ENCODE assay signal across 23 mouse cellular contexts in the genomic region with DNA sequence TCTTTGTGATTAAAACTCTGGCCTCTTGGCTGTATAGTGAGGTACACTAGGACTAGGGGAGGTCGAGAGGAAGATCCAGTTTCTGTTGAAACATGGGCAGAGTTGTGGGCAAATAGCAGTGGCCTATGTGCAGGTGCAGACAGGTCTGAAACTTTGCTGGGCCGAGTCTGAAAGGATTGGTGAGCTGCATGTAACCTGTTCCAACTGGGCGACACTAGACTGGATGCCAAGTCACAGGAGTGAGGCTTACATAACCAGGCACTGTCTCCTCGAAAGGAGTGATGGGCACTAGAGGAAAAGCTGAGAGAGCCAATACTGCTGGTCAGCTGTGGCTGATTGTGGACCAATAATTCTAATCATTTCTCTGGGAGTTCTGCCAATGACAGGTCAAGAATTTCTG. TPM values are rescaled to one million over a fixed set of nuclear protein-coding genes. Genes with fewer than 3 reads are reported as not detected.
DNase-seq lines count a peak whose midpoint lies in the region; ATAC-seq lines count a peak whose summit lies in the region.
"Had no signal": no experiment of that assay in that cellular context is flagged by ENCODE, and none has a peak within 500 bp of the region (broad histone marks: within the 10 kb centered on the region; RNA-seq: fewer than 3 reads in every experiment).

No protein-coding gene starts in this region.

- no peak overlapping the region for H3K4me2 ChIP-seq in kidney, embryonic 14.5 days (replicated peaks; ENCODE audit: low read depth, low read length)
- no peak overlapping the region for H3K4me2 ChIP-seq in midbrain, embryonic 15.5 days
- H3K4me2 ChIP-seq: embryonic facial prominence, embryonic 12.5 days; forebrain, embryonic 13.5 days; limb, embryonic 12.5 days; liver, embryonic 12.5 days had no signal

- no peaks in the 10 kb centered on the region for H3K9me3 ChIP-seq in kidney, embryonic 14.5 days (ENCODE audit: control insufficient read depth, low read length)
- no peaks in the 10 kb centered on the region for H3K9me3 ChIP-seq in midbrain, embryonic 15.5 days
- no peaks in the 10 kb centered on the region for H3K9me3 ChIP-seq in hindbrain, embryonic 10.5 days
- H3K9me3 ChIP-seq: embryonic facial prominence, embryonic 12.5 days; forebrain, embryonic 13.5 days; limb, embryonic 12.5 days; liver, embryonic 12.5 days had no signal

- ATAC-seq in kidney, embryonic 14.5 days (ENCODE audit: low FRiP score, low TSS enrichment): no peak
- ATAC-seq in midbrain, embryonic 15.5 days (replicated peaks): no peak
- ATAC-seq: forebrain, embryonic 13.5 days; liver, embryonic 12.5 days had no signal

- H3K4me3 ChIP-seq in kidney, embryonic 14.5 days (ENCODE audit: low read length): no peak overlapping the region
- H3K4me3 ChIP-seq in midbrain, embryonic 15.5 days: no peak overlapping the region
- no peak overlapping the region for H3K4me3 ChIP-seq in hindbrain, embryonic 10.5 days
- H3K4me3 ChIP-seq: embryonic facial prominence, embryonic 12.5 days; erythroblast, embryonic 14.5 days; forebrain, embryonic 13.5 days; limb, embryonic 12.5 days; liver, embryonic 12.5 days had no signal

- 79% methylated on average over 4 of the region's 4 CpGs for WGBS in kidney, embryonic 14.5 days
- 82% methylated on average over 4 of the region's 4 CpGs for WGBS in midbrain, embryonic 15.5 days
- 85% methylated on average over 4 of the region's 4 CpGs for WGBS in hindbrain, embryonic 10.5 days

- H3K27ac ChIP-seq in kidney, embryonic 14.5 days (ENCODE audit: low read depth, low read length): no peak overlapping the region
- no peak overlapping the region for H3K27ac ChIP-seq in midbrain, embryonic 15.5 days
- no peak overlapping the region for H3K27ac ChIP-seq in hindbrain, embryonic 10.5 days
- H3K27ac ChIP-seq: embryonic facial prominence, embryonic 12.5 days; forebrain, embryonic 13.5 days; kidney, postnatal 0 days; limb, embryonic 12.5 days; liver, embryonic 12.5 days had no signal

- H3K9ac ChIP-seq in kidney, embryonic 14.5 days (ENCODE audit: low read depth, low read length): no peak overlapping the region
- no peak overlapping the region for H3K9ac ChIP-seq in midbrain, embryonic 15.5 days
- H3K9ac ChIP-seq: embryonic facial prominence, embryonic 12.5 days; forebrain, embryonic 13.5 days; limb, embryonic 12.5 days; liver, embryonic 12.5 days had no signal

- H3K36me3 ChIP-seq in kidney, embryonic 14.5 days (ENCODE audit: control insufficient read depth, insufficient read depth, low read length): no peaks in the 10 kb centered on the region
- H3K36me3 ChIP-seq in midbrain, embryonic 15.5 days (replicated peaks): no peaks in the 10 kb centered on the region
- no peaks in the 10 kb centered on the region for H3K36me3 ChIP-seq in hindbrain, embryonic 10.5 days
- H3K36me3 ChIP-seq: embryonic facial prominence, embryonic 12.5 days; limb, embryonic 12.5 days; liver, embryonic 12.5 days had no signal

- peaks cover 34% of the 10 kb centered on the region for H3K4me1 ChIP-seq in kidney, embryonic 14.5 days (ENCODE audit: control insufficient read depth, insufficient read depth, low read length)
- H3K4me1 ChIP-seq in midbrain, embryonic 15.5 days: peaks cover 16% of the 10 kb centered on the region
- H3K4me1 ChIP-seq in hindbrain, embryonic 10.5 days (replicated peaks): peaks cover 44% of the 10 kb centered on the region

- peak; percentile 13 to 49 for DNase-seq in adrenal gland, adult (ENCODE audit: inconsistent age in 2 of 2, low spot score in 1 of 2)
- DNase-seq in adrenal gland, adult 2 months: no peak
- DNase-seq in kidney, adult 9 months: peak; percentile 75
- peak; percentile 65 to 74 for DNase-seq in cerebellum, adult 18-20 months
- peak; percentile 52 to 59 for DNase-seq in cerebellum, postnatal 36 days
- no peak for DNase-seq in hindbrain, embryonic 10.5 days (ENCODE audit: low spot score)
- DNase-seq: adrenal gland, postnatal 14 days; gastrocnemius, postnatal 10 days; heart, adult 18-20 months; layer of hippocampus, adult 9-11 months; lung, adult 2 months; lung, postnatal 36 days; right cerebral cortex, adult 18-20 months; thymus, postnatal 36 days had no signal

- H3K27me3 ChIP-seq in kidney, embryonic 14.5 days (ENCODE audit: control insufficient read depth, insufficient read depth, low read length): no peaks in the 10 kb centered on the region
- H3K27me3 ChIP-seq in midbrain, embryonic 15.5 days (replicated peaks): no peaks in the 10 kb centered on the region
- peaks cover 5% of the 10 kb centered on the region; the same call in 1 of the 2 replicates for H3K27me3 ChIP-seq in hindbrain, embryonic 10.5 days (ENCODE audit: insufficient read depth, poor library complexity, severe bottlenecking)
- H3K27me3 ChIP-seq: embryonic facial prominence, embryonic 12.5 days; forebrain, embryonic 13.5 days; limb, embryonic 12.5 days; liver, embryonic 12.5 days had no signal

RNA-seq across cellular contexts. Expression of a gene that starts 45.0 kb away (rescaled TPM):
- 1 to 10 TPM; 3.9 to 6.2 TPM for total RNA-seq in adrenal gland, adult 2 months (2021)
- 8.3 and 9.3 TPM in 2 replicates for polyA plus RNA-seq in adrenal gland, adult 2 months (2012; rRNA removed)
- polyA plus RNA-seq in kidney, embryonic 14.5 days (2014; fragmentation: Nextera tagmentation; extraction: Ambion mirVana): 15.2 and 16.2 TPM in 2 replicates
- polyA plus RNA-seq in midbrain, embryonic 15.5 days (2015; fragmentation: Nextera tagmentation; extraction: Ambion mirVana): 186 and 187 TPM in 2 replicates
- polyA plus RNA-seq in hindbrain, embryonic 10.5 days (2016; fragmentation: Nextera tagmentation; extraction: Ambion mirVana): 26.3 and 43.3 TPM in 2 replicates
- total RNA-seq: hematopoietic stem cell, adult 5-6 weeks had no signal

Comparison
In these comparisons a context has a peak if more than half of its experiments do, and no peak if none do; other contexts are left out.
1. DNase-seq: peak in adrenal gland, adult (2 of 2), kidney, adult 9 months (single experiment), cerebellum, adult 18-20 months (2 of 2) and cerebellum, postnatal 36 days (2 of 2); none in adrenal gland, adult 2 months (single experiment) and hindbrain, embryonic 10.5 days (single experiment).